Mouse (Mus musculus) testis, adult 2 months (tissue): ENCODE data around the gene Nrarp.

Experiments used
- CTCF ChIP-seq: fragments of 200-500 bp; IDR thresholded peaks from 2 replicates; pipeline ENCODE4 v1.5.1; 2012; ENCODE audit warnings: low read depth, mild to moderate bottlenecking, inconsistent platforms, low read length, moderate library complexity; ENCODE audit not compliant: control insufficient read depth, insufficient read depth, insufficient replicate concordance
- POLR2A ChIP-seq: fragments of 200-500 bp; IDR thresholded peaks from 2 replicates; pipeline ENCODE4 v1.6.1; 2012; ENCODE audit warnings: low read depth, mild to moderate bottlenecking, inconsistent platforms, low read length, moderate library complexity; ENCODE audit not compliant: control insufficient read depth

DNA sequence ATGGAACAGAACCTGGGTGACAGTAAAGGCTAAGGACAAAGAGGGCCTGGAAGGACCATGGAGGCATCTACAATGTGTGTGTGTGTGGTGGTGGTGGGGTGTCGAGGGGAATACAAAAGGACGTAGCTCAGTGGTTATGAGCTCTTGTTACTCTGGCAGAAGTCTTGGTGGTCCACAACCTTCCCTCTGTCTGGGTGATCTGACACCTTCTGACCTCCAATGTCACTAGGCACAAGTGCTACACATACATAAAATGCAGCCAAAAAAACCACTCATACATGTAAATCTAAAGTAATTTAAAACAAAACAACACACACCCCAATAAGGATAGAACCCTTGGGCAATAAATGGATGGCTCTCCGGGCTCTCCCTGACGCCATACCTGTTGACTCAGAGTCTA is 46.8 kb downstream of the Nrarp start:
- TF ChIP-seq CTCF (no peak), POLR2A (no peak)
